Mouse (Mus musculus) adrenal gland, postnatal 14 days (tissue): Measurements from ENCODE around the gene Olfm2. TPM values are rescaled to one million over a fixed set of nuclear protein-coding genes. Genes with fewer than 3 reads are reported as not detected.

Experiments
- DNase-seq: peaks from one replicate; pipeline ENCODE4 v3.0.0; 2021; ENCODE audit warnings: mixed read lengths
- total RNA-seq: library from RNA; stranded (reverse); gene quantifications from 2 replicates; pipeline ENCODE4 v1.2.3, GENCODE M21; 2021

Gene Olfm2
- total RNA-seq, 1 experiment from 2014 or later = 1.6 TPM

GRCm38 (mm10) chr9:20745129-20745966, 801 bp downstream of the Olfm2 start:
- DNase-seq = no peak

DNA sequence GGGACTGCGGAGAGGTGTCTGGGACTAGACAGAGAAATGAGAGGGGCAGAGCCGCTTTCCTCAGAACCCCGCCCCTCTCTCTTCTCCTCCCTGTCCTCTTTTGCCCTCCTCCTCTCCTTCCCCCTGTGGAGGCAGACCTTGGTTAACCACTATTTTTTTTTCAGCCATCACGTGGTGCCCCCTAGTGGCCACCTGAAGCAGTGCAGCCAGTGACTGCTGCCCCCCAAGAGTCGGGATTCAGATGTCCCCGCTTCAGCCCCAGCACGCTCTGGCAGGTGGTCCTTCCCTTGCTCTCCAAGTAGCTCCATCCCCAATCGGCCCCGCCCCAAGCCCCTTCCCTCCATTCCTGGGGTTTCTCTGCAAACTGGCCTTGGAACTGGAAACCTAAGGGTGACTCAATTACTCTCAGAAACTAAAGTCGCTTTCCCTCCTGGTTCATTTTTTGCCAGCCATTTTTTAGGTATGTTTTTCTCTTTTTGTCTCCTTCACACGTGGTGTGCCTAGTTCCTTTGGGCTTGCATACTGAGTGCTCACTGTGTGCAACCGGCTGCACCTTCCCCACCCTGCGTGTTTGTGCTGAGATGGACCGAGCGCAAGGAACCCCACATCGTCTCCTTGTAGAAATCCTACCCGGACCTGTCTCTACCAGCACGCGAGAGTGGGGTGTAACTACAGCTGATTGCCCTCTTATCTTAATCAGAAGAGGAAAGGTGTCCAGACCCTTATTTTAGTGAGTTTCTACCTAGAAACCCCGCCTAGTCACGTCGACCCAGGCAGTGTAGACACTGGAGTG, 2.0 kb downstream of the Olfm2 start:
- DNase-seq = peak; percentile 63

- peak; percentile 91 for DNase-seq
Observed at GRCm38 (mm10) chr9:20740407-20740806, 5.7 kb downstream of the Olfm2 start.

- peak; percentile 42 for DNase-seq
Observed at GRCm38 (mm10) chr9:20738251-20738999, 7.7 kb downstream of the Olfm2 start.

DNA sequence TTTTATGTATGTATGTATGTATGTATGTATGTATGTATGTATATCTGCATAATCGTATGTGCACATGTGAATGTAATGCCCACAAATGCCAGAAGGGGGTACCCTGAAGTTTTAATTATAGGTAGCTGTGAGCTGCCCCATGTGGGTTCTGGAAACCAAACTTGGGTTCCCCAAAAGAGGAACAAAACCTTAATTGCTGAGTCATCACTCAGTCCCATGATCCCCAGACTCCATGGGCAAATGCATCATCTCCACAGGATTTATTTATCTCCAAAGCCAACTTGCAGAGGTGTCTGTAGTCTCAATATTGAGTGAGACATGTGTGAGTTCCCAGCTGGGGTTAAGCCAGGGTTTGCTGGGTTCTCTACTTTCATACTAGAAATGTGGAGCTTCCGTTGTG, 8.9 kb downstream of the Olfm2 start:
- DNase-seq = no peak

DNA sequence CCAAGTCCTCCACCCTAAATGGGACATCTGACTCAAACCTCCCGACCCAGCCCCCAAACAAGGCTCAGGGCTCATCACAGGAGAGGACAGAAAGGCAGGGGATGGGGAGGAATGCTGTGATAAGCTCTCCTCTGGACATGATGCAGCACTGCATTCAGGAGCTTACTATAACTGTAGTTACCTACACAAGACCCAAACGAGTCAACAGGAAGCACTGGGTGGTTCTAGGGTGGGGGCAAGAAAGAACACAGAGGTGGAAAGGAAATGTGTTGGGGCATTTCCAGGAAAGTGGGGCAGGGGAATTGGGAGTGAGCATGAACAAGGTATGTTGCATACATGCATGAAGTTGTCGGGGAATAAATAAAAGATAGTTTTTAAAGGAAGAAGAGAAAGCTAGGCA, 11.5 kb downstream of the Olfm2 start:
- DNase-seq = no peak

- DNase-seq = no peak
Observed at GRCm38 (mm10) chr9:20731797-20732196, 14.4 kb downstream of the Olfm2 start.

- DNase-seq = no peak
Observed at GRCm38 (mm10) chr9:20729451-20729850, 16.7 kb downstream of the Olfm2 start.

GRCm38 (mm10) chr9:20727601-20728113, 18.5 kb downstream of the Olfm2 start:
- peak; percentile 83 for DNase-seq

GRCm38 (mm10) chr9:20726859-20727600, 19.1 kb downstream of the Olfm2 start:
- peak; percentile 43 for DNase-seq

DNA sequence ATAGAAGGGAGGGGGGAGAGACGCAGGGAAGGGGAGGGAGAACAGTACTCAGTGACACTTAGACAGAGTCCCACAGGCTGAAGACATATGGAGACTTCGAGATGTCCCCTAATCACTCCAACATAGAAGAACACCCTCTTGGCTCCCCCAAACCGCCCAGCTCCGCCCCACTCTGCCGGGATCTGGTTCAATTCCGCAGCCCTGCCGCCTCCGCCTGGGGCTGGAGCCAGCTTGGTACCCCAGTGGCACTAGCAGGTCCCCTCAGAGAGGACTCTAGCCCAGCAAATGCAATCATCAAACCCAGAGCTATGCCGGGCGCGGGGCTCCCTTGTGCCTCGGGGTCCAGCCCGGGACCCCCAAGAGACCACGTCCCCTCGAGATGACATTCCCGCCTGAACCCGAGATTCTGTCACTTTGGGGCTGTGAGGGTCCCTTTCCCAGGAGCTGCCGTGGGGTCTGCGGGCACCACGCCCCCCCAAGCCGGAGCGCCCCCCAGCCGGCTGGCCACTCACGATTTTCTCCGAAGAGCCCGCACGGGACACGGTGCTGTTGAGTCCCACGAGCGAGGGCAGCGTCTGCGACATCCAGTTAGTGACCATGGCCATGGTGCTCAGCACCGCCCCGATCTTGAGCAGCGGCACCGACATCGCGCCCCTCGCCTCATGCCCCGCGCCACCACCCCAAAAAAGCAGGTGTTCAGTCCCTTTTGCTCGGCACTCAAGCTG, 19.9 kb downstream of the Olfm2 start:
- peak; percentile 22 for DNase-seq

- peak; percentile 79 for DNase-seq
Observed at GRCm38 (mm10) chr9:20721582-20721981, 24.6 kb downstream of the Olfm2 start.

DNA sequence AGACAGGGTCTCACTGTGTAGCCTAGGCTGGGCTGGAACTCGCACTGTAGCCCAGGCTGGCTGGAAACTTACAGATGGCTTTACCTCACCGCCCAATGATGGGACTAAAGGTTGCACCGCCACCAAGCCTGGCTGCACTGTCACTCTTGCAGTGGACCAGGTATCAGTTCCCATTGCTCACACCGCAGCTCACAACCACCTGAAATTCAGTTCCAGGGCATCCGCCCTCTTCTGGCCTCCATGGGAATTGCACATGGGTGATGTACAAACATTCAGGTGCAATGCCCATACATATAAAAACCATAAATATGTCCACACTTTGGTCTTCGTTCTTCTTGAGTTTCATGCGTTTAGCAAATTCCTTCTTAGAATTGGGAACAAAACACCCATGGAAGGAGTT, 30.8 kb downstream of the Olfm2 start:
- no peak for DNase-seq

DNA sequence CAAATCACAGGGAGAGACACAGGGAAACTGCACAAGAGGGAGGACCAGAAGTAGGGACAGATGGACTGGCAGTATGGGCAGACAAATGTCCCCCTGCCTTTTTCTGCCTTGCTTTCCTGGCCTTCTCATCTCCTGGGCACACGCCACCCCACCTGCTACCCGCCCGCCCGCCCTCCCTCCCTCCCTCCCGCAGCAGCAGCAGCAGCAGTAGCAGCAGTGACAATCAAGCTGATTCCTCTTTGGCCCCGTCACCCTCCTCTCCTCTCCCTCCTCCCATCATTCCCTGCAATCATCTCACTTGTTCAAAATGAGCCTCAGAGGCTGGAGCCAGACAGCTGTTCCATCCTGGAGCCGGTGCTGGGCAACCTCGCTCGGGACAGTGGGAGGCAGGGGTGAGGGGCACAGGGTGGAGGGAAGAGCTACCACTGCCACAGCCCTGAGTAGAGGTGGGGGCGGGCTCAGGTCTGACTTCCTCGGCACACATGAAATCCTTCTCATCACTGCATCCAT, 32.6 kb downstream of the Olfm2 start:
- DNase-seq = no peak

DNA sequence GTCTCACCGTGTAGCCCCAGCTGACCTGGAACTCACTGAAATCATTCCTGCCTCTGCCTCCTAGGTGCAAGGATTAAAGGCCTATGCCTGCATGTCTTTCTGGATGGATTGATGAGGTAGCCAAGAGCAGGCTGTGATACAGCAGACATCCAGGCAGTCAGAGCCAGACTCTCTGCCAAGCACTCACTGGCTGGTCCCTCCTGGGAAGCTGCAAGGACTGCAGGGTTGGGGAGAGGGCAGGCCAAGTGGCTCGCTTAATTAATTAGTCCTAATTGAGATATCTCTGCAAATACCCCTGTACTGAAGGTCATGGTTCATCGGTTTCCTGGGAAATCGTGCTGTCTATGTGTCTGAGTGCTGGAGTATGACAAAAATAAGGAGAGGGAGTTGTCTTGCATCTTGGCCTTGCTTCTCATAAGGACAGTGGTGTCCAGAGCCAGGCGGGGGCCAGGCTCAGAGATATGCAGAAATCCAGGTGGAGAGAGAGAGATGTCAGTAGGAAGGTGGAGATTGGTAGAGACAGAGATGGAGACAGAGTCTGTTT, 33.1 kb downstream of the Olfm2 start:
- DNase-seq = no peak

DNA sequence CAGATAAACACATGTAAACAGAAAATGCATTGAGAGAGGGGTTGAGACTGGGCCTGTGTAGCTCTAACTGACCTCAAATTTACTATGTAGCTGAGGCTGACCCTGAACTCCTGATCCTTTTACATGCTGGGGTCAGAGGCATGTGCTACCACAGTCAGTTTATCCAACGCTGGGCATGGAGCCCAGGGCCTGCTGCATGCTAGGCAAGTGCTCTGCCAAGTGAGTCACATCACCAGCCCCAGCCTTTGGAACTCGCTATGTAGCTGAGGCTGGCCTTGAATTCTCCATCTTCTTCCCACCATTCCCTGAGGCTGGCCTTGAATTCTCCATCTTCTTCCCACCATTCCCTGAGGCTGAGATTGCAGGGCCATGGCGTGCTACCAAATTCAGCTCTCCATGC, 35.7 kb downstream of the Olfm2 start:
- peak; percentile 69 for DNase-seq

- no peak for DNase-seq
Observed at GRCm38 (mm10) chr9:20705981-20706380, 40.2 kb downstream of the Olfm2 start.

- no peak for DNase-seq
Observed at GRCm38 (mm10) chr9:20705420-20705819, 40.7 kb downstream of the Olfm2 start.

DNA sequence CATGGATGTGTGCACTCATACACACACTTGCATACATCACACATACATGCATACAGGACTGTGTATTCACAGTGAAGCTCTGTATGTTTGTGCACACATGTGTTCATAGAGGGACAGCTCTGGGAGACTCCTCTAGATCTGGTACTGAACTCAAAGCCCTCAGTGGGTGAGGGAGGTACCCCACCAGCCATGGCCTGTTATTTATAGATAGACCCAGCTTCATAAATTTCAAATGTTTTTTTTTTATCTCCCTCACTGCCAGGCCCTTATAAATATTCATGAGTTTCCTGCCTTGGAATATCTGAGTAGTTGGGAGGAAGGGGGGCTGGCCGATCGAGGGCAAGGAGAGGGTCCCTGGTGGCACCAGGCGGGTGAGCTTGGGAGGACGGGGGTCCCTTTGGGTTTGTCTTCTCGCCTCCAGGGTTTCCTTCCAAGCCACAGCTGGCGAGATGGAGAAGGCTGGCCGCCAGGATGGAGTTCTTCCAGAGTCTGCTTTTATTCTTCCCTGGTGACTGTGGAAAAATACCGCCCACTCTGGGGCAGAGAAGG, 42.2 kb downstream of the Olfm2 start:
- DNase-seq = no peak

DNA sequence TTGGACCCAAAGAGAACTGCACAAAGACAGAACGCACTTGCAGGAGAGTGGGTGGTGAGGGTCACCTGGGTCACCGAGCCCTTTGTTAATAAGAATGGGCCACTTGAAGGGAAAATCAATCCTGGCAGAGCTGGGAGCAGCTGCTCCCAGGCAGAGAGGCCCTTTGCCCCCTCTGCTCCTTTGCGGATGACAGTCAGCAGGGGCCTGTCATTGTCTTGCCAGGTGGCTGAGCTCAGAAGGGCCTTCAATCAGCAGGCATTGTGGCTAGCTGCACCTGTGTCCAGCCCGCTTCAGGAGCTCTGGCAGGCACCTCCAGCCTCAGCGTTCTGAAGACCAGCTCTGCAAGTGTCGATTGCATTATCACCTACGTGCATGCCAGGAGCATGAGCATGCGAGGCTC, 48.7 kb downstream of the Olfm2 start:
- DNase-seq = no peak
